Mouse (Mus musculus) fat pad, adult 2 months (tissue): Measurements from ENCODE around the gene Prkcb.

ENCODE experiments used
- DNase-seq: peaks from one replicate; pipeline ENCODE4 v3.0.0-alpha.2; 2011; ENCODE audit warnings: low read depth, low spot score; ENCODE audit errors: extremely low read depth

Prkcb gene

DNA sequence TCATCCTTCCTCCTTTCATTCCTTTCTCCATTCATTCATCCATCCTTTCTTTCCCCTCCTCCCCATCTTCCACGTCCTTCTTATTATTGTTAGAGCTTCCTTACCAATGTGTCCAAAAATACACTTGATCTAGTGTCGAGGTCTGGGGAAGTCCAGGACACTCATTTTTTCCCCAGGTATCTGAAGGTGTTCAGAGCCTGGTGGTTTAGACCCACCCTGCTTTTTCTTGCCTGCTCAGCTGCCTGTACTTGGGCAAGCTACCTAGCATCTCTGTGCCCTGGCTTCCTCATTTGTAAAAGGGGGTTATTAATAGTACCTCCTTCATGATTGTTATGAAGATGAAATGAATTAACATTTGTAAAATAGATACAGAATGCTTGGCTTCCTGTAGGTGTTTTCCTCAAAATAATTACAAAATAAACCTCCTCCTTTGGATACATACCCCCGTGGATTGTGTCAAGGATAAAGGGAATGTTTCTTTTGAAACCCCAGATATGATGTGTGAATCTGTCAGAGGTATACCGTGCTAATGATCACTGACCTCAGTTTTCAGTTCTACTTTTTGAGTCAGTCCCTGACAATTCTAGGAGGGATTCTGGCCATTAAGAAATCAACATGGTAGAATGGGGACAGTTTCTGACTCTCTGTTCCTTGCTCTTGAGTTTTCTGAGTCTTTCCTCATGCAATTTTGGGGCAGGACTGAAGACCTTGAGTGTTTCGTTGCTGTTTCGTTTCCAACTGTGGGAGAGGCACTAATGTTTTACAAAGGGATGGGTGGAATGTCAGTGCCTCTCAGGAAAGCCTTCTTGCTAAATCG lies 106.8 kb downstream of the Prkcb start:
- DNase-seq = no peak

DNA sequence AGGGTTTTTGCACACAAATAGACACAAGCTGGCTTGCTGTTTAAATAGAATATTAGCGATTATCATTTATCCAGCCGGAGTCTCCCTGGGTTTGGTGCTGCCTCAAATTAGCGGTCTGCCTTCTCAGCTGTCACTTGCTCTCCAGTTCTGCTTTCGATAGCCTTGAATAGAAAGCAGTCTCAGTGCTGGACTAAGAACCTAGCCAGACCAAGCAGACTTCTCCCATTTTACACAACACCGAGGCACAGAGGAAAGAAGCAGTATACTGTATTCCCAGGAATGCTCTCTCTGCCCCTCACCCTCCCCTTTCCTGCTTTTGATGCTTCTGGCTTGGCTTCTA lies 107.4 kb downstream of the Prkcb start:
- DNase-seq = no peak

DNA sequence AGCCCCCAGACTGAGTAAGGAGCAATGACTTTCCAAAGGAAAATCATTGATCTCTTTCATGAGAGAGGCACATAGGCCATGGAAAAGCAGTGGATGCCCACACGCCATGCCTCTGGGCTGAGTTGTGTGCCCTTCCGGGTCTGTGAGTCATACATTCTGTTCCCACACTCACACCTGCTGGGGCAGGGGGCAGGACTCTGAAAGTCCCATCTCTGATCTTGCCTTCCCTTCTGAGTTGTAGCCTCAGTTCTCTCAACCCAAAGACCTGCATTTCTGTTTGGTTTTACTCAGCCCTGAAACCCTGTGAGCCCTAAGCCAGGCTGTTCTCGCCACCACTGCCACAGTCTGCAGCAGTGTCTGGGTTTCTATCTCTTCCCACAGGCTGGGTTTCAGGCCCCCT lies 109.1 kb downstream of the Prkcb start:
- no peak for DNase-seq

DNA sequence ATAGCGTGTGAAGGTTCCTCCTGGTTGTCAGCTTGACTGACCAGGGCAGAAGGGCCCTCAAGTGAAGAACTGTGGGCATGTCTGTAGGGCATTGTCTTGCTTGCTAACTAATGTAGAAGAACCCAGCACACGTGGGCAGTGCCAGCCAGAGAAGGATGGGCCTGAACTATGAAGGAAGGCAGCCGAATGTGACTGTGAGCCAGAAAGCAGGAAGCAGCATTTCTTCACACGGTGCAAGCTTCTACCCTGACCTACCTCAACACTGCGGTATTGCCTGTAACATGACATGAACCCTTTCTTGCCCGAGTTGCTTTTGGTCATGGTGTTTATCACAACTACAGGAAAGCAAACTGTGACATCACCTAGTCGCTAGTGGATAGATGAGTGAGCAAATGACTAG lies 113.5 kb downstream of the Prkcb start:
- DNase-seq = no peak

DNA sequence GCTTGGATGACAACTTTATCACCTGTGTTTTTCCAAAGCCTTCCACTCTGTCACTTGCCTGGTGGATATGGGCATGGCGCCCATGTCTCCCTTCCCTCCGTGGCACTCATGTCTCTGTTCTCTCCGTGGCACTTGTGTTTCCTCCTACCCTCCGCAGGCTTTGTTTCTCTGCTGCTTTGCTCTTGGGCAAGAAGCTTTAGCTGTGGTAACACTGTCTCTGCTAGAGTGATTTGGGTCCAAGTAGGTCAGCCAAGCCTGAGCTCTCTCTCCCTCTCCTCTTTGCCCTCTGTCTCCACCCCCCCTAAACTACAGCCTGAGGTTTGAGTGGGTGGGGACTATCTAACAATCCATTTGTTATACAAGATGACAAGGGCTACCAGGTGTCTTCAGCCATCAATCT lies 114.8 kb downstream of the Prkcb start:
- no peak for DNase-seq

DNA sequence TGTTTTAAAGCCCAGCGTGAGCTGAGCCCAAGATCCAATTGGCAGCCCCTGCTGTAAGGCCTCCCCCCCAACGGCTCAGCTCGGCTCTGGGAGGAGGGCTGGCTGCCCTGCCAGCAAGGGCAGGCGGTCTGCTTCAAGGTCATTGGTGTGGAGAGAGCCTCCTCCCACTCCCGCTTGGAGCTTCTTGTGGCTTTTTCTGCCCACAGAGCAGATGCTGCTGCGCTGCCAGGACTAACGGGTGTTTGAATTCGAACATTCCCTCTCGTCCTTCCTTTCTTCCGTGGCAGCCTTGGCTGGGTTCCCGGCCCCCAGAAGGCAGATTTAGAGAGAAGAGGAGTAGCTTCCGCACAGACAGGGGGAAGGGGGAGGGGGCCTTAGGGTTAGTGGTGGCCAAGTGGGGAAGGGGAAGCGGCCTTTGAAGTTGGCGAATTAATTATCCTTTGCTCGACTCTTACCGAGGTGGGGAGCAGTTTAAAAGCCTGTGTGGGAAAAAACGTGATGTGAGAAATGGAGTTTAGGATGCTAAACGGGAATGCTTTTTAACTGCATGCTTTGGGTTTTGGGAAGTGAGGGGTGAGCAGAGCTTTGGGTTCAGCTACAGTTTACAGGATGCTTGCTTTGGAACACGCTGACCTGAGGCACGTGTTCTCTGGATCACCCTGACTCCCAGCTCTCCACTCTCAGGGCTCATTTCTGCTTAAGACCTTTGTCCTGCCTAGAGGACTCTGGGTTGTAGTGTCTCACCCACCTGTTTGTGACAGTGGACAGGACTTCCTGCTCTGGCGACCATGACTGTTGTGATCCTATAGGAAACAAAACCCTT lies 116.2 kb downstream of the Prkcb start:
- no peak for DNase-seq

DNA sequence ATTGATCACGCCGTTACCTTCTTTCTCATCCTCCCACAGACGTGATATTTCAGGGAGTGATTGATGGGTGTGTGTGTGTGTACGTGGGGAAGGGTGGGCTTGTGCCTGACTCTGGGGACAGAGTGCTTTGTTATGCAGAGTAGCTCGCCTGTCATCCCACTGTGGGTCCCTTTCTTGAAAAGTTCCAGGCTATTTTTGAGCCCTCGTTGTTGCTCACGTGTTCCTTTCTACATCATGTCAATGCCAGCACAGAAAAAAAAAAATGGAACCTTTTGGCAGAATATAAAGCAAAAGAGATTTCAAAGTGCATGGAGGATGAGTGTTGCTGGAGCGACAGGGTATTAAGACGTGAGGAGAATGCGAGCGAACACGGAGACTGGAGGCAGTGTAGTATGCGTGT lies 118.1 kb downstream of the Prkcb start:
- DNase-seq = no peak

DNA sequence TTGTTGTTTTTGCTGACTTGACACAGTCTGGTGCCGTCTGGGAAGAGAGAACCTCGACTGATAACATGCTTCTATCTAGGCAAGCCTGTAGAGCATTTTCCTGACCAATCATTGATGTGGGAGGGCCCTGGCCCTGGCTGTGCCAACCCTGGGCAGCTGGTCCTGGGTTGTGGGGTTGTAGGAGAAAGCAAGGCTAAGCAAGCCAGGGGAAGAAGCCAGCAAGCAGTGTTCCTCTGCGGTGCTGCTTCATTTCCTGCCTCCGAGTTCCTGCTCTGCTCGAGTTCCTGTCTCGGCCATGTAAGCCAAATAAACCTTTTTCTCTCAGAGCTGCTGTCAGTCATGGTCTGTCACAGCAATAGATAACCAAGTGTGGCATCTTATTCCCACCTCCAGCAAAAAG lies 121.4 kb downstream of the Prkcb start:
- DNase-seq = no peak

DNA sequence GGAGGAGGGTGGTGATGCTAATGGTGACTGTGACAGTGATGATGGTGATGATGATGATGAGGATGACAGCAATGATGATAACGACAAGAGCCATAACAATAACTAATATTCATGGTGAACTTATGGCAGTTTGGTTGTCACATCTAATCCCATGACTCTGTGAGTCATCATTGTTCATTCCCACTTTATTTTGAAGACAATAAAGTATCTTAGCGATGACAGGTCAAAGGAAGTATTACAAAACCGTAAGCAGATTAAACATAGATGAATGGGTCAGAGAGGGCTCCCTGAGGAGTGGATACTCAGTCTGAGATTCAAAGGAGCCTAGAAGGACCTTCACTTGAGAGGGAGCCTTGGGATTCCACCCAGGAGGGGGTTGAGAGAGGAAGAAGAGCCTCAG lies 122.3 kb downstream of the Prkcb start:
- no peak for DNase-seq

DNA sequence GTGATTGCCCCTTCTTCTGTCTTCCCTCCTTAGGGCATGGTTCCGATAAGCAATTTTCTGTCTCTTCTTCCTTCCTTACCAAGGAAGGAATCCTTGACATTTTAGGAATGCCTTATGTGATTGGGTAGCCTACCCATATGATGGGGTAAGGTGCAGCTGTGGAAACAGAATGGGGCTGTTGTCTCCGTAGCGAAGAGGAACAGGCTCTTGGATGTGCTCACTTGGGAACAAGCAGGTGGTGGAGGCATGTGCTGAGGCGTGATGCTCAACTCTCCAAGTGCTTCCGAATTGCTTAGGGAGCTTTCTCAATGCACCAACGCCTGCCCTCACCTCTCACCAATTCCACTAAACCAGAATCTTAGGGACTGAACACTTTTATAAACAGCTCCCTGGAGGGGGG lies 124.7 kb downstream of the Prkcb start:
- no peak for DNase-seq

DNA sequence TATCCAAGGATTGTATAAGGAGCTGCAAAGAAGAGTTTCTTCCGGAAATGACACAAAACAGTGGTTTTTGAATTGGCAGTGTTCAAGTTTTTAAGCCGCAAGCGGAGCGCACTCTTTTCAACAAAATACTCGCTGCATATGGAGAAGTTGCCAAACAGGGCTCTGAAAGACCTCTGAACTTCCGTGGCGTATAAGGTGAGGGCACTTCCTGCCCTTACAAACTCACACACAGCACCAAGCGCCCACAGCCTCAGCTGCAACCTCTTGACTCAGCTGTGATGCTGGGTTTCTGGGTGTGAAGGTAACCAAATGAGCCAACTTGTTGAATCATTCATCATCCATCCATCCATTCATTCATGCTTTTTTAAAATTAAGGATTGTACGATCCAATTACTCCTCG lies 125.6 kb downstream of the Prkcb start:
- no peak for DNase-seq

DNA sequence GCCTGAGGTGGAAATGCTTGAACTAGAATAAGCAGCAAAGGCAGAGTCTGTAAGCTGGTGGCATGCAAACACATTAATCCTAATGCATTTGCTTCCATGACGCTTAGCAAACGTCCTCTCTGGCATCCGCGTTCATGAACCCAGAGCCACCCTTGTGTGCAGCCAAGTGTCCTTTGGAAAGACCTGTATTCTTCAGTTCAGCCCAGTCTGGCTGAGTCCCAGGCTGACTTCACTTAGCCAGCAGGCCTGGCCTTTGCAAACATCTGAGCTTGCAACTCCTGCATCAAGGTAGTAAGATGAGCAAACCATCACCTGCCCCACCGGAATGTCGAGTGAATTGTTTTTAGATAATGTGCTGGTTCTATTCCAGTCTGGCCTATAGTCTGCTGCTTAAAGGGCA lies 126.1 kb downstream of the Prkcb start:
- DNase-seq = no peak

DNA sequence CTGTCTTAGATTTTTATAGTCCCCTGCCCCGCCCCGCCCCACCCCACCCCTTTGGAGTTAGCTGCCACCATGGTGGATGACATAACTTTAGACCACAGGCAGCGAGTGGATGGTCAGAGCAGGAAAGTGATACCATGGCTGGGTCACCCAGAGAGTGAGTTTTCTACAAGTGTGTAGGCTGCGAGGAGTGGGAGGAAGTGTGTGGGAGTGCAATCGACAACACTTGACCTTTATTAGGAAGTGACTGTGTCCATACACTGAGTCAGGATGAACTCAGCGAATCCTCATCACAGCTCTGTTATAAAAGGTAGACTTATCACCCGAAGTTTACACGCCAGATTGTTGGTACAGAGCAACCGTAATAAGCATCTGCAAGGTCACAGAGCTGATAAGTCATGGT lies 126.8 kb downstream of the Prkcb start:
- no peak for DNase-seq

DNA sequence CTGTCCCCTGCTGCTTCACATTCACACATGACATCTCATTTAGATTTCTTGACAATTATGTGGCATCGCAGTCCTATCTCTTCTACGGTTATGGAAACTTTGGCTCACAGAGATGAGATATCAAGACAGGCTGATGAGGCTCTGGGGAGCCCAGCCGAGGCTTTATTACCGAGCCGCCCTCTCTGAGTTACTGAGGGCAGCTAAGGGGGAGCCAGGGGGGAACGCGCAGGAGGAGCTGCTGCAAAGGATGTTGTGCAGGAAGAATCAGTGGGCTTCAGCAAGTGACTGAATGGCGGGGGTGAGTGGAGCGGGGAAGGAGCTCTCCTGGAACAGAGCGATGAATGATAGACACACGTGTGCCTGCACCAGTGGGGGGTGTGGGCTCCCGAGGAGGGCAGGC lies 127.4 kb downstream of the Prkcb start:
- no peak for DNase-seq

DNA sequence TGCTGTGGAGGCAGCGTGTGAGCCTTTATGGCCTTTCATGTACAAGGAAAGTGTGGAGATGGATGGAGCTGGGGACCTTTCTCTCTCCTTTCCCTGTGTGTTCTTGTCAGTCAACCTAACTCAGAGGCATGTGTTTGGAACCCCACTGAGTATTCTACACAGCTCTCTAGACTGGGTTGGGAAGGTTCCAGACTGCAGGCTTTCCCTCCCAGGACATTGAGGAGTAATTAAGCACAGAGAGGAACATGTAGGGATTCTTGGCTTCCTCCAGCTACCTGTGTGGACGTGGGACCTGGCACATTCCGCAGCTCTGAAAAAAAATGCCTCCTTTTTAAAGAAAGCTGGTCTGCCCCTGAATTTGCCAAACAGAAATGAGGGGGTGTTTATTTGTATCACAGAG lies 130.0 kb downstream of the Prkcb start:
- DNase-seq = no peak

DNA sequence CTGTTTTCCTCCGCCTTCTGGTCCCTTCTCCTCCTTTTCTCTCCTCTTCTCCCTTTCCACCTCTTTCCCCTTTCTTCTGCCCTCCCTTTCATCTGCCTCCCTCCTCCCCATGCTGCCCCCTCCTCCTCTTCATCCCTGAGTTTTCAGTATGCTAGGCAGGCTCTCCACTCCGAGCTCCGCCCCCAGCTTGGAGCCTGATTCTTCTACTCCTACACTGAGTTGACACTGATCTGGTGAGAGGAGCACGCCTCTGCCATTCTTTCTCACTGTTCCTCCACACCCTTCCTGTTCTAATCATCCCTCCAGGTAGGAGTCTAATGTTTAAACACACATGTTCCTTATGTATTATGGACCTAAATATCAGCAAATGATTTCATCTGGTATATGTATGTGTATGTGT lies 135.3 kb downstream of the Prkcb start:
- DNase-seq = no peak

DNA sequence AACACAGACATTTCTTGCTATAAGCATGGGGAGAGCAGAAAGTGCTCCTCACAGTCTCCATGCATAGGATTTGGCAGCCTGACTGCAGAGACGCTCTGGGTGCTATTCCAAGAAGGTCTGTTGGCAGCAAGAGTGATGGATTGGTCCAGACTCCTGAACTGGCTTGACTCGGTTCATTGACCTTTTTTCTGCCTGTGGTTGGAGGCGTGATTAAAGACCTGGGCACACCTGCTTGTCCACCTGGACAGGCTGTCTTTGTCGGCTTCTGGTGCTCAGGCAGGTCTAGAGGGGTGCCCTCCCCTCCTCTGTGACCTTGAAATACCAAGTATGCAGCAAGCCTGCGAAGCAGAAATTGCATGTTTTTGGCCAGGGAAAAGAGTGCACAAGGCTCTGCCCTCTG lies 140.6 kb downstream of the Prkcb start:
- no peak for DNase-seq

DNA sequence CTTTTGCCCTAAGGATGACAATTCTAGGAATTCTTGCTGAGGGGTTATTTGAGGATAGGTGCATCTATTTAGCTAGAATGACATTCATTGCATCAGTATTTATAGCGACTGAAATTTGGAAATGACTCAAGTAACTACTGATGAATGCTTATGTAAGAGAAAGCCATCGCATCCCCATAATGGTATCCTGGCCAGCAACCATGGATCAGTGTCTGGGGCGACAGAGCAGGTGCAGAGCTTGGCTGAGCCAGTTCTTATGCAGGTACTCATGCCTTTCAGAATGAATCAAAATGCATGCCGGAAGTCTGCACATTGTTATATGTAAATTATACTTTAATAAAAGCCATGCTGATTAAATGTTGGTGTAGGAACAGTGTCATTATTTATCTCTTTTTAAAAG lies 143.8 kb downstream of the Prkcb start:
- DNase-seq = no peak

DNA sequence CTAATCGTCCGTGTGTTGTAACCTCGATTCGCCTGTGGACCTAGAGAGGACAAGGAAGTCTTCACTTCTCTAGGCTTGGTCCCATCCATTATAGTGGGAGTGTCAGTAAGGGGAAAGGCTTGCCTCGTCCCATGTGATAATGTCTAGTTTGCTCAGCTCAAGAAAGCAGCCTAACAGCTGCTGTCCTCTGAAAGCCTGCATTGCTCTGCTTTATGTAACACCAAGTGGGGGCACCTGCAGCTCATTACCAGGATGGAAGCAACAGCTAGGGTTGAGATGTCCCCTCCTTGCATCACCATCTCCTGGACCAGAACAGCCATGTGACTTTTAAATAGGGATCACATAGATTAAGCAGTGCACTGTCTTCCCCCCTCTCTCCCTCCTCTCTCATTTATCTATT lies 144.8 kb downstream of the Prkcb start:
- no peak for DNase-seq

DNA sequence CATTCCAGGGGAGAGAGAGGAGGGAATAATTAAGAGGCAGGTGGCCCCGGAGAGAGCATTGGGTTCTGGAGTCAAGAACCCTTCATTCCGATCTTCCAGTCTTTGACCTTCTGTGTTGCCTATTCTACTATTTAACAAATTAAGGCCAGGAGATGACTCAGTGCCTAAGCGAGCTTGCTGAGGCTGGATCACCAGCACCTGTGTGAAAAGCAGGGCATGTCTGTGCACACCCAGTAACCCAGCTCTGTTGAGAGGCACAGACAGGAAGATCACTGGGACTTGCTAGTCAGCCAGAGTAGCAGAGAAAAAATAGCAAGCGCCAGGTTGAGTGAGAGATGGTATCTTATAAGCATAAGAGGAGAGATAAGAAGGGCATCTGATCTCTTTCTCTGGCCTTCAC lies 146.4 kb downstream of the Prkcb start:
- DNase-seq = no peak

DNA sequence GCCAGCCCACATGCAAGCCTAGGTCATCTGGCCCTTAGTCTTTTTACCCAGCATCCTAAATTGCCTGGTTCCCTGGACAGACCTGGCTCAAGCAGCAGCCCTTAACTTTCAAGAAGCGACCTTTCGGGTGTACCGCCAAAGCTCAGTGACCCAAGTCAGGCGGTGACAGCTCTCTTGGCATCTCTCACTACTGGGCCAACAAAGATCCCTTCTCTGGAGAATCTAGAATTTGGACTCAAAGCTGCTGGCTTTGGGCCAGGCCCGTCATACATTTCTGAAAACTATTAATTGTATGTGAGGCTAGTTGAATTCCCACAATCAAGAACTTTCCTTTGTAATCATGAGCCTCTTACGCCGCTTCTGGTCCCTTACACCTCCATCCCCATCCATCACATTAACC lies 147.0 kb downstream of the Prkcb start:
- no peak for DNase-seq

DNA sequence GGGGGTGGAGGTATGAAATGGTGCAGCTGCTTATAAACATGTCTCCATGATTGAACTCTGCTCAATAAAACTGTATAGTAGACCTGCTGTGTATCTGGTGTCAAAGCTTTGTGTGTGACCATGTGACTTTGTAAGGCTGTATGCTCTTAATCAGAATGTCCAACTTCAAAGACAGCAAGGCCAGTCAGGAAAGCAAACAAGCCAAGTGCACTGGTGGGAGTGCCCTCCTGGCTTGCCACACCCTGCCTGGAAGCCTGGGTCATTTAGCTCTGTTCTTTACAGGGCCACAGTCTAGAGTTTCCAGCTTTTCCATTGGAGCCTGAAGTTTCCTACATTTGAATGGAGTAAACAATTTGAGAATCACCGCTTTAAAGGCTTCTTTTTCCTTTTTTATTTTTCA lies 148.8 kb downstream of the Prkcb start:
- DNase-seq = no peak

DNA sequence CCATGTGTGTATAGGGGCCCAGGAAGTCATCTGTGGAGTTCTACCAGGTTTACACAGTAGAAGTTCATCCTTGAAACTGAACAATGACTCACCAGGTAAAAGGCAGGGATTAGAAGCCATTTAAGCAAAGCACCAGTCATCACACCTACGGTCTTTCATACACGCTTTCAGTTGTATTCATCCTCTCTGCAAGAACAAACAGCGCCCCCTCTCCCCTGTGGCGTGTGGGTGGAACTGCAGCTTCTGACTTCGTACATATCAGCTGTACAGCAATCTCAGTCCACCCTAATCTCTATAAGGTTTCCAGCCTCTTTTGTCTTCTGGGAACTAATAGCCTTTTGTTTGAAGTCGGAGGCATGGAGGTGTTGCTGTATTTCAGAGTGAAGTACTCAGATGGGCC lies 156.5 kb downstream of the Prkcb start:
- no peak for DNase-seq
